Mouse (Mus musculus) regulatory T cell (primary cell): ENCODE measurements around the gene Ammecr1.

ENCODE experiments used
- in situ Hi-C: fragments of 300-600 bp; cut with MboI, MseI; formaldehyde crosslinking; loops from one replicate; pipeline ENCODE4 v1.15.1; 2025; ENCODE audit warnings: high pct_unique_total_duplicates

Ammecr1 gene

DNA sequence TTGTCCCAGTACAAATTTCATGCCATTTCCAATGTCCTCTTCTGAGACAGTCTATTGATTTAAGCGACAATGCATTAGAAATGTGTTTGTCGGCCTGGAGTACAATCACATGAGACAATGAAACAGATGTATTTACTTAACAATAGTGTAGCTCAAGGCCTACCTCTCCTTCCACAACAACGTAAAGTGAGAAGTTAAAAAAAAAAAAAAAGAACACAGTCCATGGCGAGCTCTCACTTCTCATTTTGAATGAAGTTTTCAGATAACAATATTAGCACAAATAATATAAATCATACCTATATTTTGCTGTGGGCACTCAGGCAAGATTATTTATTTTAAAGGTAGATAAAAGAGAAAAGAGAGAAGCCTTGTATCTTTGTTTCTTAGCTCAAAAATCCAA lies 49.8 kb downstream of the Ammecr1 start:
- in situ Hi-C loops = loop anchor here (25.0 kb wide), 1 partner anchor 1104 kb away; no protein-coding TSS in a partner anchor

GRCm38 (mm10) chrX:142914208-142914607 lies 52.3 kb downstream of the Ammecr1 start:
- in situ Hi-C loops = loop anchor here (25.0 kb wide), 1 partner anchor 1102 kb away; no protein-coding TSS in a partner anchor

DNA sequence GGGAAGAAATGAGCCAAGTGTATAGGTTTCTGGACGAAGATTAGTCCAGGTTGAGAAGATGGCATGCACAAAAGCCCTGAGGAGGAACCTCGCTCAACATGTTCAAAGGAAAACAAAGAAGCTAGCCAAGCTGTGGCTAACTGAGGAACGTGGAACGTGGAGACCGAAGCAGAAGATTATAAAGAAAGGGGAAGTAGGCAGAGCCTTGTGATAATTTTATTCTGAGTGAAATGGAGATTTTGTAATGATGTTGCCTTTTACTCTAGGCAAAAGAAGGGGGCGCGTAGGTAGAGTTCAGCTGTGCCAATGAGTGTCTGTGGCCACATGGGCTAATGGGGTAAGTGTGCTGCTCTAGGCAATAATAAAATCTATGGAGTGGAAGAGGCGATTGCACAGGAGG lies 62.7 kb downstream of the Ammecr1 start:
- in situ Hi-C loops = loop anchor here (25.0 kb wide), 1 partner anchor 1092 kb away; no protein-coding TSS in a partner anchor

DNA sequence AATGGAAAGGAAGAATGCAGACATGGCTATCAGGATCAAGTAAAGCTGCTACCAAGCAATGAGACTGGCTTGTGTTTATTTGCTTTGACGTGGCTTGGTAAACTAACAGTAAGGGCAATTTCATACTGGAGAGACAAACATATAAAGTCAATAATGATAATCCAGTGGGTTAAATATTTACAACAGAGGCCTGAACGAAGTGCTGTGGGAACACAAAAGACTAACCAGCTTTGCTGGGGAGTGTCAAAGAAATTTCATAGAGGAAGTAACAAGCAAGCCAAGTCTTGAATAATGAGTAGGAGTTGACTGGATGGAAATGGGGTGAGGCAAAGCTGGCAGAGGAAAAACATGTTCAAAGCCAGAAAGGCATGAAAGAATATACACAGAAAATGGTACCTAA lies 63.9 kb downstream of the Ammecr1 start:
- in situ Hi-C loops = loop anchor here (25.0 kb wide), 1 partner anchor 1090 kb away; no protein-coding TSS in a partner anchor

GRCm38 (mm10) chrX:142901915-142902314 lies 64.6 kb downstream of the Ammecr1 start:
- in situ Hi-C loops = loop anchor here (25.0 kb wide), 1 partner anchor 1090 kb away; no protein-coding TSS in a partner anchor

GRCm38 (mm10) chrX:142898295-142898887 lies 68.1 kb downstream of the Ammecr1 start:
- in situ Hi-C loops = no loop called here

- in situ Hi-C loops = no loop called here
Measured at GRCm38 (mm10) chrX:142897477-142898000, 69.0 kb downstream of the Ammecr1 start.

- in situ Hi-C loops = no loop called here
Measured at GRCm38 (mm10) chrX:142895316-142895715, 71.2 kb downstream of the Ammecr1 start.

DNA sequence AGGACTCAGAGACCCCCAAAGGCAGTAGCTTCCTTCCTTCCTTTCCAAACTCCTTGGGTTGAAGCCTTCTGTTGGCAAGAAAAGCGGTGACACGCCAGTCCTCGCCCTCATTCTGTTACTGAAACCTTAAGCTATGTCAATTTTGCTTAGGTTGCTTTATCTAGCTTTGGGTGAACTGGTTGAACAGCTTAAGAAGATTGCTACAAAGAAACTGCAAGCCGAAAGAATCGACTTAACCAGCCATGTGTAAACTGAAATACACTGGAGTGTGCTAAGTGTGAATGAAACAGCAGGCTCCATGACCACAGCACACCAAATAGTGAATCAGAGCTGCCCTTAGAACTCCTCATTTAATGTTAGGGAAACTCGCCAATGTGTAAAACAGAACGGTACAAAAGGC lies 80.6 kb downstream of the Ammecr1 start:
- in situ Hi-C loops = no loop called here

DNA sequence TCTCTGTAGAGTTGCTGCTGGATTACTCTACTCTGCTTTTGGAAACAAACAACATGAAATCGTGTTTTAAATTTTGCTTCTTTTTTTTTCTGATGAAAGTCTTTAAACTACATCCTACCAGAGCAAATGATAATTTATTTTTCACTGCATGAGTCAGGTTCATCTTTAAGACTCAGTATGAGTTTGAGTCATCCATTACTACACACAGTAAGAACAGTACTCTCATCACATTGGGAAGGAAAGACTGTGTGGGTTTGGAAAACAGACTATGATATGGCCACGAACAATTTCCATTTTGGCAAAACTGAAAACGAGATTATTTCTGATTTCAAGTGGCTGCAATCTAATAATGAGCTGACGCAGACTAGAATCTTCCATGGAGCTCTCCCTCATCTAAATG lies 82.9 kb downstream of the Ammecr1 start:
- in situ Hi-C loops = no loop called here

GRCm38 (mm10) chrX:142882255-142882654 lies 84.3 kb downstream of the Ammecr1 start:
- in situ Hi-C loops = no loop called here

DNA sequence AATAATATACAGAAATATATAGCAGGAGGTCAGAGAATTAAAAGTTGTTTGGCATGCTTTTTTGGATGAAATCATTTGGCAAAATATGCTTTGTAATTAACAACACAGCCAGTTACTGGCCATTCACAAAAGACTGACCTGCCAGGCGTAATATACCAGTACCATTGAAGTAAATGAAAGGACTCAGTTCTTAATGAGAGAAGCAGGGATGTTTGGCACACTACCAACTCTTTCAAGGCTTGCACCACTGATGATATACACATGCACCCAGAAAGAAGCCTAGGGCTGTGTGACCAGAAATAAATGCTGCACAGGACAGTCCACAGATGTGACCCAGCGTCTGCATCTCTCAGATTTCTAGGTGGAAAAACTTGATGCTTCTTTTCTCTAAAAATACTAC lies 96.7 kb downstream of the Ammecr1 start:
- in situ Hi-C loops = loop anchor here (10.0 kb wide), 1 partner anchor 1965 kb away; no protein-coding TSS in a partner anchor

DNA sequence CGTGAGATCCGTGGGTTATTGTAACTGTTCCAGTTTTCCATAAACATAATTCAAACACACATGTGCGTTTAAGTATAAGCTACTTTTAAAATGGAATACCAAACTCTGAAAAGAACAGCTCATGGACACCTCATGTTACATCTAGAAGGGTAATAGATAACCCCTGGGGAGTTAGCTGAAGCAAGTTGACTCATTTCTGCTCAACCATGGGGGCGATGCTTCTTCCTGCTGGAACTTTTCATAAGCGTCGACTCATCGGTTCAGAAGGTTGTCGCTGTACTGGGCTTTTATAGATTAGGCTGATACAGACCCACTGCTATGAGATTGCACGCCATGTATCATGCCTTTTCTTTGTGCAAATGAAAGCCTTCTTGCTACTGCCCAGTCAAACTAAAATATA lies 118.5 kb downstream of the Ammecr1 start:
- in situ Hi-C loops = no loop called here

GRCm38 (mm10) chrX:142846266-142846665 lies 120.3 kb downstream of the Ammecr1 start:
- in situ Hi-C loops = no loop called here

GRCm38 (mm10) chrX:142841916-142842315 lies 124.6 kb downstream of the Ammecr1 start:
- in situ Hi-C loops = no loop called here

DNA sequence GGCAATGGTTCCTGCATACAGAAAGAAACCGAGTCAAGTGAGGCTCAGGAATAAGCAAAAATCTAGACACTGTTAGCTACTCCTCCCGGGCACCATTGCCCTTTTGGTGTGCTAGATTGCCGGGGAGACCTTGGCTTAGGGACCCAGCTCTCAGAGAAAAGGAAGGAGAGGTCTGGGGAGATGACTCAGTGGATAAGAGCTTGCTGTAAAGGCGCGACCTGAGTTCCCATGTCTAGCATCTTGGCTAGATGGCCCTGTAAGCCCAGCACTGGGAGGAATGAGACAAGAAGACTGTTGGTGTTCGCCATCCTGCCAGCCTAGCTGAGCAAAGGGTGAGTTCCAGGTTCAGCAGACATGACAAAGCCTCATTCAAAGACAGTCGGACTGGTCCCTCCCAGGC lies 127.1 kb downstream of the Ammecr1 start:
- in situ Hi-C loops = no loop called here

DNA sequence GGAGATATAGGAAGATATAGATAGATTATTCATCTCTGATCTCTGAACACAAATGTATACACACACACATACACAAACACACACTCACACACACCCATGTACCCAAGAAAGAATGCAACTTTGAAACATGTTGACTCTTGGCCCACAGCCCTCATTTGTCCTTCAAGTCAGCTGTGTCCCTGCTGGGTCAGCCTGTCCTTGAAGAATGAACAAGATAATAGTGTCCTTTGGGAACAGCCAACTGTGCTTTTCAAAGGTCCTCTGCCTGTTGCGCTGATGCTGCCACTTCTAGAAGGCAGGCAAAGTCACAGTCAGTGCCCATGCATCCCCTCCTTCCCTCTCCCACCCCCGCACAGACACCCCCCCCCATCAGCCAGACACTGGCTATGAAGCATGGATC lies 127.7 kb downstream of the Ammecr1 start:
- in situ Hi-C loops = no loop called here

DNA sequence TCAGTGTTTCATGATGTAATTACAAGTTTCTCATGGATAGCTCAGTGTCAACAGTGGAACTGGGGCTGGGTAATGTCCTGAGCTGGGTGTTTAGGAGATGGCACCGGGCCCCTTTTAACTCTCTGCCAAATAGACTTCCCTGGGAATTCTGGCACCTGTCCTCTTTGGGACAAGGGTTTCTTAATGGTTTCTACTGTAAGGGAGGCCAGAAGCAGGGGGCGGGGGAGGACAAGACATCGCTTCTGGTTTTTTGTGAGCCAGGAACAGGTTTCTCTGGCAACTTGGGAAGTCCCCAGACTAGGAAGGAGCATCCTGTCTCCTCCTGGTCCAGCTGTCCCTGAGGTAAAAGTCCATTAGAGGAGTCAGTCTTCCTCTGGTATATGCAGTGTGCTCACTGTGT lies 129.2 kb downstream of the Ammecr1 start:
- in situ Hi-C loops = no loop called here

GRCm38 (mm10) chrX:142836399-142836798 lies 130.1 kb downstream of the Ammecr1 start:
- in situ Hi-C loops = no loop called here

DNA sequence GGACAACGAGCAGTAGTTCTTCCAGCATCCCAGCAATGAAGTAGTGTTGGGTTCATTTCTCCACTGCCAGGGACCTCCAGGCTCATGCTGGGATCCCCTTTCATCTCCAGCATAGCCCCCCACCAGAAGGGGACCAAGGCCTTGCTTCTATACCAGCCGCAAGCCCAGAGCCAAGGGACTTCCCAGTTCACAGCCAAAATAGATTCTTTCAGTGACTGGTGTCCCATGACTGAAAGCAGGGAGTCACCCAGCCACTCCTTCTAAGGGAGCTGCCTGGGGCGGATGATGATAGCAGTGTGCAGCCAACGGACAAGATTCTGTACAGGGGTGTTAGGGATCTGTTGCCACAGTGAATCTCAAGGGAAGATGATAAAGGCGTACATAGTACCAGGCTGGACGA lies 131.7 kb downstream of the Ammecr1 start:
- in situ Hi-C loops = no loop called here

DNA sequence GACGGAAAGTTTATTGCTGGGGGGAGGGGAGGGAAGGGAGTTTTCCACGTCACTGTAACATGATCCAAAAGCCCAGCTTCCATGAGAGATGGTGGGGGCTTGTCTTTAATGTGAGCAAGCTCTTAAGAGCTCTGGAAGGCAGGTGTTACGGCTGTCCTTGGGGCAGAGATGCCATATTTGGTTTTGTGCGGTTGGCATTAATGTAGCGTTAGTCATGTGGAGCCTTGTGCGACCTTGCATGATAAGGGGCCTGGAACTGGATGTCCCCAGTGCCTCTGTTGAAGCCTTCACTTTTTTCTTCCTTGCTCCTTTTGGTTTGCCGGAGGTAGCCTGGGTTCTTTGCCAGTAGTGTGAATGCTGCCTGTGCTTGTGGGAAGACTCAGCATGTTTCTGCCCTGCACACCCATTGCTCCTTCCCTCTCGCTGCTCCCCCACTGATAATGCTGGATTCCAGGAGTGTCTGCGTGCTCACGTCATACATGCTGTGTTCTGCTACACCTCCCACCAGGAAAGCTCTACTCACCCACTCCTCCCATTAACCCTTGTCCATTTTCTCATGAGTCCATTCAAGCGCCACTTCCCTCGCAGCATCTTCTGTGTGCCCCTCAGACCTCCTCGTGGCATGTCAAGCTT lies 133.2 kb downstream of the Ammecr1 start:
- in situ Hi-C loops = no loop called here

DNA sequence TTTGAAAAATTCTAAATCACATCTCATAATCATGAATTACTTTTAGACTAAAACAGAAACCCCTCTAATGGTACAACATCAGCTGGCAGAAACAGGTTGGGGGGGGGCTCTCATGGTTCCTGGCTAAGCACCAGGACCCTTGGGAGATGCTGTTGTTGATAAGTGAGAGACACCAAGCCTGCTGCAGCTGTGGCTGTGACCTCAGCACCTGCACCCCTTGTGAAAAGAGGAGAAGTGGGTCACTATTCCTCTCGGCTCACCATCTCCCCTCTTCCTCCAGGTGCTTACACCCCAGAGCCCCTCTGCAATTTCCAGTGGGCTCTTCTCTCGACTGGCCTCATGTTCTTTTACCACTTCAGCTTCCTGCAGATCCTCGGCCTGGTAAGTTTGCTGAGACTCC lies 134.3 kb downstream of the Ammecr1 start:
- in situ Hi-C loops = no loop called here

GRCm38 (mm10) chrX:142830572-142830971 lies 136.0 kb downstream of the Ammecr1 start:
- in situ Hi-C loops = no loop called here
